14 mouse cellular contexts compared by ENCODE assay signal in genomic region chr10:114265927-114266326, GRCm38 (mm10).
A peak's percentile ranks its signal among the peaks of the same experiment; 100 is the strongest.
DNase-seq lines count a peak whose midpoint lies in the region; ATAC-seq and TF ChIP-seq lines count a peak whose summit lies in the region.
"Had no signal": no experiment of that assay in that cellular context is flagged by ENCODE, and none has a peak within 500 bp of the region (broad histone marks: within the 10 kb centered on the region; RNA-seq: fewer than 3 reads in every experiment).

No protein-coding gene starts in this region.

- H3K9ac ChIP-seq in hindbrain, postnatal 0 days (replicated peaks; ENCODE audit: low read length): no peak overlapping the region
- no peak overlapping the region for H3K9ac ChIP-seq in hindbrain, embryonic 14.5 days
- H3K9ac ChIP-seq: limb, embryonic 12.5 days had no signal

- DNase-seq in cerebellum, adult 2 months: peak; percentile 4 to 6
- peak; percentile 65 for DNase-seq in hindbrain, postnatal 0 days (ENCODE audit: low spot score)
- no peak for DNase-seq in hindbrain, embryonic 14.5 days (ENCODE audit: low spot score)
- peak; percentile 5 to 28 for DNase-seq in frontal cortex, adult 2 months (ENCODE audit: extremely low spot score in 1 of 2, low spot score in 1 of 2)
- DNase-seq in layer of hippocampus, postnatal 36 days: peak; percentile 34 to 40
- no peak for DNase-seq in Muller cell, postnatal 12 days (ENCODE audit: inconsistent ontology term)
- no peak for DNase-seq in heart, adult 11 months
- DNase-seq: adrenal gland, adult 2 months; heart, postnatal 10 days; kidney, postnatal 36 days; lung, adult 2 months had no signal

- H3K27me3 ChIP-seq in cerebellum, adult 2 months (ENCODE audit: control insufficient read depth, insufficient read depth, low read length): no peaks in the 10 kb centered on the region
- no peaks in the 10 kb centered on the region for H3K27me3 ChIP-seq in hindbrain, postnatal 0 days (ENCODE audit: insufficient read depth, low read length)
- no peaks in the 10 kb centered on the region for H3K27me3 ChIP-seq in hindbrain, embryonic 14.5 days (ENCODE audit: control insufficient read depth, insufficient read depth, low read length)
- H3K27me3 ChIP-seq: limb, embryonic 12.5 days had no signal

- no peak for TF ChIP-seq POLR2A in cerebellum, adult 2 months (IDR thresholded peaks at IDR 0.05; ENCODE audit: borderline replicate concordance, insufficient read depth, low read length)

- H3K4me2 ChIP-seq in hindbrain, postnatal 0 days (ENCODE audit: low read depth, low read length): no peak overlapping the region
- H3K4me2 ChIP-seq in hindbrain, embryonic 14.5 days (replicated peaks): no peak overlapping the region
- H3K4me2 ChIP-seq: limb, embryonic 12.5 days had no signal

- 10% methylated on average over 4 of the region's 4 CpGs for WGBS in cerebellum, adult 2 months
- WGBS in hindbrain, postnatal 0 days: 45% methylated on average over 4 of the region's 4 CpGs
- WGBS in hindbrain, embryonic 14.5 days: 67% methylated on average over 4 of the region's 4 CpGs

- 0 out of 2 replicates have a peak, but pooled peaks cover 3% of the 10 kb centered on the region for H3K4me1 ChIP-seq in cerebellum, adult 2 months (ENCODE audit: control insufficient read depth, insufficient read depth, low read length)
- no peaks in the 10 kb centered on the region for H3K4me1 ChIP-seq in hindbrain, postnatal 0 days (ENCODE audit: insufficient read depth, low read length)
- no peaks in the 10 kb centered on the region for H3K4me1 ChIP-seq in hindbrain, embryonic 14.5 days (replicated peaks; ENCODE audit: control insufficient read depth, insufficient read depth, low read length)
- H3K4me1 ChIP-seq: limb, embryonic 12.5 days had no signal

- no peaks in the 10 kb centered on the region for H3K9me3 ChIP-seq in hindbrain, postnatal 0 days (ENCODE audit: low read length)
- H3K9me3 ChIP-seq in hindbrain, embryonic 14.5 days (ENCODE audit: control insufficient read depth, low read length): no peaks in the 10 kb centered on the region
- H3K9me3 ChIP-seq: limb, embryonic 12.5 days had no signal

- ATAC-seq in cerebellum, adult (ENCODE audit: insufficient number of reproducible peaks, low FRiP score, low TSS enrichment): no peak
- ATAC-seq in hindbrain, postnatal 0 days: peak; percentile 82
- no peak for ATAC-seq in hindbrain, embryonic 14.5 days (ENCODE audit: low FRiP score)
- ATAC-seq: intestine, postnatal 0 days had no signal

- H3K36me3 ChIP-seq in hindbrain, postnatal 0 days (ENCODE audit: insufficient read depth, low read length): no peaks in the 10 kb centered on the region
- no peaks in the 10 kb centered on the region for H3K36me3 ChIP-seq in hindbrain, embryonic 14.5 days (replicated peaks; ENCODE audit: control insufficient read depth, insufficient read depth)
- H3K36me3 ChIP-seq: limb, embryonic 12.5 days had no signal

- no peak for TF ChIP-seq CTCF in cerebellum, adult 2 months (IDR thresholded peaks at IDR 0.05; ENCODE audit: borderline replicate concordance, insufficient read depth, low read depth, low read length)
- no peak for TF ChIP-seq CTCF in hindbrain, postnatal 0 days (IDR thresholded peaks at IDR 0.05; ENCODE audit: low read depth)

- no peak overlapping the region for H3K27ac ChIP-seq in cerebellum, adult 2 months (ENCODE audit: insufficient read depth, low read length)
- no peak overlapping the region for H3K27ac ChIP-seq in hindbrain, postnatal 0 days
- no peak overlapping the region for H3K27ac ChIP-seq in hindbrain, embryonic 14.5 days
- H3K27ac ChIP-seq: limb, embryonic 12.5 days had no signal

- no peak overlapping the region for H3K4me3 ChIP-seq in cerebellum, adult 2 months (replicated peaks; ENCODE audit: insufficient read depth, low read depth, low read length)
- no peak overlapping the region for H3K4me3 ChIP-seq in hindbrain, postnatal 0 days (ENCODE audit: low read length)
- no peak overlapping the region for H3K4me3 ChIP-seq in hindbrain, embryonic 14.5 days (replicated peaks; ENCODE audit: low read length)
- H3K4me3 ChIP-seq: limb, embryonic 12.5 days had no signal

Comparison
In these comparisons a context has a peak if more than half of its experiments do, and no peak if none do; other contexts are left out.
1. DNase-seq: peak in cerebellum, adult 2 months (2 of 2), hindbrain, postnatal 0 days (single experiment), frontal cortex, adult 2 months (2 of 2) and layer of hippocampus, postnatal 36 days (2 of 2); none in hindbrain, embryonic 14.5 days (single experiment), Muller cell, postnatal 12 days (single experiment) and heart, adult 11 months (single experiment).